Mouse (Mus musculus) hindbrain, postnatal 0 days (tissue): ENCODE results near the gene Ccr6. TPM values are rescaled to one million over a fixed set of nuclear protein-coding genes. Genes with fewer than 3 reads are reported as not detected.
"Not testable (repeated sequence)": the region's sequence is repeated elsewhere in the genome, so short reads cannot be mapped to it uniquely, and the experiment has no call there.

Experiments used
- ATAC-seq: fragments of 200-750 bp; cut with Nextera tagmentation; 2 replicates; pipeline ENCODE4 v1.8.0; 2017; ENCODE audit warnings: mild to moderate bottlenecking, moderate TSS enrichment, moderate library complexity
- DNase-seq: peaks from one replicate; pipeline ENCODE4 v3.0.0-alpha.2; 2015; ENCODE audit warnings: low spot score
- H3K27ac ChIP-seq: fragments of 300-500 bp; sonication (generic); 2 replicates; pipeline ENCODE4 v1.5.1; 2014; ENCODE audit warnings: mild to moderate bottlenecking
- H3K27me3 ChIP-seq: fragments of 300-500 bp; sonication (generic); 2 replicates; pipeline ENCODE4 v1.6.1; 2014; ENCODE audit warnings: low read length, mixed read lengths; ENCODE audit not compliant: insufficient read depth
- H3K36me3 ChIP-seq: fragments of 300-500 bp; sonication (generic); 2 replicates; pipeline ENCODE4 v1.6.1; 2014; ENCODE audit warnings: low read length, mixed read lengths; ENCODE audit not compliant: insufficient read depth
- H3K4me1 ChIP-seq: fragments of 300-500 bp; sonication (generic); 2 replicates; pipeline ENCODE4 v1.6.1; 2014; ENCODE audit warnings: antibody characterized with exemption, low read length, mixed read lengths; ENCODE audit not compliant: insufficient read depth
- H3K4me2 ChIP-seq: fragments of 300-500 bp; sonication (generic); 2 replicates; pipeline ENCODE4 v1.6.1; 2014; ENCODE audit warnings: low read depth, mild to moderate bottlenecking, low read length, moderate library complexity, mixed read lengths
- H3K4me3 ChIP-seq: fragments of 300-500 bp; sonication (generic); 2 replicates; pipeline ENCODE4 v1.5.1; 2014; ENCODE audit warnings: low read length
- H3K9ac ChIP-seq: fragments of 300-500 bp; sonication (generic); replicated peaks from 2 replicates; pipeline ENCODE4 v1.6.1; 2014; ENCODE audit warnings: mild to moderate bottlenecking, low read length, moderate library complexity, mixed read lengths
- H3K9me3 ChIP-seq: fragments of 300-500 bp; sonication (generic); 2 replicates; pipeline ENCODE4 v1.6.1; 2016; ENCODE audit warnings: low read length, mixed read lengths
- CTCF ChIP-seq: IDR thresholded peaks from 2 replicates; pipeline ENCODE4 v1.5.1; 2016; ENCODE audit warnings: antibody characterized with exemption, control low read depth, low read depth
- WGBS: fragments of 180-500 bp; shearing (Covaris S2); extraction: QIAGEN DNeasy Blood & Tissue Kit; methylation state at CpG from one replicate; pipeline ENCODE4 v1.1.7; 2014; 5-methylcytosine and 5-hydroxymethylcytosine counted together
- polyA plus RNA-seq: library from polyadenylated mRNA; unstranded; fragments of >200 nt; fragmentation: Nextera tagmentation; extraction: Ambion mirVana; gene quantifications from 2 replicates; pipeline ENCODE4 v1.2.1, GENCODE M21; 2015
- total RNA-seq: library from RNA; depleted of rRNA; stranded (reverse); fragments of >200 nt; gene quantifications from 2 replicates; pipeline ENCODE4 v1.2.3, GENCODE M21; 2014

Ccr6 gene
- total and polyA plus RNA-seq, 2 experiments from 2014 or later: not detected

DNA sequence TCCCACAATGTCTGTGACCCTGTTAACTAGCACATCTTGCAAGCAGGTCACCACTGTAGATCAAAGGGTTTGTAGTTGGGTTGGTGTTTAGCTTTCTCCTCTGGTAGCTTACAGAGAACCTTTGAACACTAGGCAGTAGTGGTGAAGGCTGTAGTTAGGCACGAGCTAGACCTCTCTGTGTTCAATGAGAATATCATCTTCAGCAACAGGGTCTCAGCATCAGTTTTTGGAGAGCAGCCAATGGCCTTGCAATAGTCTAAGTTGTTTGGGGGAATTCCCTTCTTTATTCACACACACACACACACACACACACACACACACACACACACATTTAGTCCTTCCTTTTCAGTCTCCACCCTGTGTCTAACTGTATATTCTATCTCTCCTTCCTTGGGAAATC lies 32.4 kb upstream of the Ccr6 start:
- TF ChIP-seq CTCF: no peak
- H3K4me2 ChIP-seq: no peak overlapping the region

DNA sequence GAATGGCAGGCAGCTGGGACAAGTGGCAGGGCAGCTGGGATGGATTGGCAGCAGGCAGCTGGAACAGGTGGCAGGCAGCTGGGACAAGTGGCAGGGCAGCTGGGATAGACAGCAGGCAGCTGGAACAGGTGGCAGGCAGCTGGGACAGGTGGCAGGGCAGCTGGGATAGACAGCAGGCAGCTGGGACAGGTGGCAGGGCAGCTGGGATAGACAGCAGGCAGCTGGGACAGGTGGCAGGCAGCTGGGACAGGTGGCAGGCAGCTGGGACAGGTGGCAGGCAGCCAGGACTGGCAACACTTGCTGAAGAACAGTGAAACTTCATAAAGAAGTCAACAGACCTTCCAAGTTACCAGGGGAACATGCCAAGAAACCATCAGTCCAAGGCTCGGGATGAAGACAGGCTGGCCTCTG lies 30.6 kb upstream of the Ccr6 start:
- ATAC-seq, H3K27ac ChIP-seq, H3K4me3 ChIP-seq, H3K36me3 ChIP-seq, H3K9ac ChIP-seq, H3K4me1 ChIP-seq, H3K27me3 ChIP-seq, H3K4me2 ChIP-seq, H3K9me3 ChIP-seq: not testable (repeated sequence)
- WGBS: 33% methylated on average over 1 of the region's 1 CpGs
- DNase-seq: peak; percentile 7

More for the DNA sequence above, 32.4 kb upstream of the Ccr6 start:
- H3K9me3 ChIP-seq: no peaks in the 10 kb centered on the region
- 56% methylated on average over 1 of the region's 1 CpGs for WGBS
- no peak overlapping the region for H3K27ac ChIP-seq
- no peaks in the 10 kb centered on the region for H3K27me3 ChIP-seq
- no peak overlapping the region for H3K4me3 ChIP-seq
- no peak overlapping the region for H3K9ac ChIP-seq
- DNase-seq (no peak), ATAC-seq (no peak)
- H3K36me3 ChIP-seq: no peaks in the 10 kb centered on the region
- no peaks in the 10 kb centered on the region for H3K4me1 ChIP-seq

DNA sequence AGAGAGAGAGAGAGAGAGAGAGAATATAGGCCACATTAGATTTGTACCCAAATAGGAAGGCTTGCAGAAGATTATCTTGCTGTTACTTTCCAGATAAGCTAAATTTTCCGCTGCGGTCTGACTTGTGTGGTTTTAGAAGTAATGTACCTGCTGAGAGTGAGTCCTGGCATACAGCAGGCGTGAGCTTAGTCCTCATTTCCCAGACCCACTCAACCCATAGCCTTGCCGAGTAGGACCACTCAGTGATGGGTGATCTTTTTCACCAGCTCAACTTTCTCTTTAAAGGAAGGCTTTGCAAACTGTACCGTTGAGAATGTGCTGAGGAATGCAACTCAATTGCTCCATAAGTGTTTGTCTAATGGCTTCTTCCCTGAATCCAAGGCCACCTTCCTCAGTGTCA lies 29.2 kb upstream of the Ccr6 start:
- no peaks in the 10 kb centered on the region for H3K9me3 ChIP-seq
- ATAC-seq: no peak
- H3K27me3 ChIP-seq: no peaks in the 10 kb centered on the region
- no peak overlapping the region for H3K27ac ChIP-seq
- no peaks in the 10 kb centered on the region for H3K4me1 ChIP-seq
- no peak for DNase-seq
- no peak overlapping the region for H3K4me3 ChIP-seq
- no peak overlapping the region for H3K9ac ChIP-seq
- WGBS: 91% methylated on average over 5 of the region's 5 CpGs
- H3K36me3 ChIP-seq: no peaks in the 10 kb centered on the region
- no peak for TF ChIP-seq CTCF
- no peak overlapping the region for H3K4me2 ChIP-seq

DNA sequence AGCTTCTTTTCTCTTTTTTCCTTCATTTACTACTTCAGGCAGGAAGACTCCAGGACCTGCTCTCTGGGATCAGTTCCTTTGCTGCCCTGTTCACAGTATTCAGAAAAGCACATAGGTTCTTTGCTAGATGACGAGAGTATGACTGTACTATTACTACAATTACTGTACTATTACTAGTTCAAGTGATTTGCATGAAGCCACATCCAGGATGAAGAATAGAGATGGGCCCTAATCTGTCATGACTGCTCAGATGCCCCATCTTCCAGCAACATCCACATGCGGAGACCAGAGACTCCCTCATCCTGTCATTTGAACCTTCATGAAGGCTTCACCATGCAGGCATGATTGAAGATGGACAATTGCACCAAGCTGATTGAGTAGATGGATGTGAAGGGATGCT lies 26.1 kb upstream of the Ccr6 start:
- no peak for TF ChIP-seq CTCF
- 98% methylated on average over 2 of the region's 2 CpGs for WGBS
- no peaks in the 10 kb centered on the region for H3K4me1 ChIP-seq
- no peak for ATAC-seq
- H3K36me3 ChIP-seq: no peaks in the 10 kb centered on the region
- no peaks in the 10 kb centered on the region for H3K27me3 ChIP-seq
- no peaks in the 10 kb centered on the region for H3K9me3 ChIP-seq
- H3K9ac ChIP-seq: no peak overlapping the region
- H3K4me3 ChIP-seq: no peak overlapping the region
- no peak overlapping the region for H3K4me2 ChIP-seq
- H3K27ac ChIP-seq: no peak overlapping the region
- no peak for DNase-seq

DNA sequence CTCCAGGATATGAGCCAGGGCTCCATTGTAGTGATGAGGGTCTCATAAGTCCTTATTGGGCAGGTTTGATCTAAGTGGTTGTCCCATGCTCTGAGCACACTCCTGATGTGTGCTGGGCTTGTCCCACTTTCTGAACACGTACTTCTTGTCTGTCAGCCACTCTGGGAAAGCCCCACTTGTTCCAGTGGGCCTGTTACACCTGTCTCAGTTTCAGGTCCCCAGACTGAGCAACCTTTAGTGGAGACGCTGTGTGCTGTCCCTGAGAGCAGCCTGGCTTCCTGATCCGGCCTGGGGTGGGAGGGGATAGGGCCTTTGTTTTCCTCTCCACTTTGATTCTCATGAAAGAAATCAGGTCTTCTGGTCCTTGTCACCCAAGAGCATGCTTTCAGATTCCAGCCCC lies 25.7 kb upstream of the Ccr6 start:
- no peaks in the 10 kb centered on the region for H3K9me3 ChIP-seq
- H3K27me3 ChIP-seq: no peaks in the 10 kb centered on the region
- no peak overlapping the region for H3K27ac ChIP-seq
- no peak overlapping the region for H3K9ac ChIP-seq
- no peaks in the 10 kb centered on the region for H3K36me3 ChIP-seq
- H3K4me3 ChIP-seq: no peak overlapping the region
- H3K4me2 ChIP-seq: no peak overlapping the region
- 59% methylated on average over 3 of the region's 3 CpGs for WGBS
- no peak for ATAC-seq
- no peak for DNase-seq
- no peaks in the 10 kb centered on the region for H3K4me1 ChIP-seq
- TF ChIP-seq CTCF: no peak

DNA sequence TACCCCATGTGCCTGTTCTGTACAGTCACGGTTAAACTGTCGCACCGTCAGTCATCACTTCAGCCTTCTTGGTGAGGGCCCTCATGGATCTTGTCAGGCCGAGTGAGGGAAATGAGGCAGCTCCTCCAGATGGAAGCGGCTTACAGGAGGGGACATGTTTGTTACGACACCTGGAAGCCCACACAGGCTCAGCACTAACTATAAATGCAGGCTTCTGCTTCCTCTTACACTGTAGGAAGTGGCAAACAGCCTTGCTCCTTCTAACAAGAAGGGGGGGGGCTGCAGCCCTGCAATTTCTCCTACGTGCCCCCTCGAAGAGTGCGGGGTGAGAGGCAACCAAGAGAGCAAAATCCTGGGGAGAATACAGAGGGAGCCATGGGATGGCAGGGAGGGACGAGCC lies 25.2 kb upstream of the Ccr6 start:
- no peak for TF ChIP-seq CTCF
- 76% methylated on average over 10 of the region's 10 CpGs for WGBS
- Histone ChIP-seq H3K36me3 (no peaks in the 10 kb centered on the region), H3K4me2 (no peak overlapping the region), H3K27me3 (no peaks in the 10 kb centered on the region), H3K4me1 (no peaks in the 10 kb centered on the region), H3K4me3 (no peak overlapping the region), H3K9ac (no peak overlapping the region), H3K27ac (no peak overlapping the region), H3K9me3 (no peaks in the 10 kb centered on the region)
- DNase-seq: no peak
- ATAC-seq: no peak

DNA sequence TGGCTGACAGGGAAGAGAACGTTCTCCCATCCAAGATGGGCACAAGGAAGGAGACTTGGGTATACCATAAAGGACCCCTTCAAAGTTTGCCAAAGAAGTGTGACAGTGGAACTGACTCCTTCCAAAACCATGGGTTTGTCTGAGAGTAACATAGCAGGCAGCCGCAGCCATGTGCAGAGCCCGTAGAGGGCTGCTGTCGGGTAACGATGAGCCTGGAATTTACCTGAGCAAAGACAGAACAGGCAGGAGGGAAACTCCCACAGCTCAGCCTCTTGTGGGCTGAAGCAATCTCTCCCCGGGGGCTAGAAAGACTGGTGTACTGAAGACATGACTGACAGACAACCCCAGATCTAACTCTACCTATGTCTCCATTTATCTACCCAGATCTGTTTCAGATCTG lies 24.4 kb upstream of the Ccr6 start:
- Histone ChIP-seq H3K27me3 (no peaks in the 10 kb centered on the region), H3K36me3 (no peaks in the 10 kb centered on the region), H3K27ac (no peak overlapping the region), H3K9me3 (no peaks in the 10 kb centered on the region), H3K4me3 (no peak overlapping the region), H3K4me2 (no peak overlapping the region), H3K9ac (no peak overlapping the region), H3K4me1 (no peaks in the 10 kb centered on the region)
- DNase-seq (no peak), ATAC-seq (no peak)
- no peak for TF ChIP-seq CTCF
- WGBS: 86% methylated on average over 6 of the region's 6 CpGs
